Mouse (Mus musculus): Measurements from ENCODE around the gene Pip4k2b.

Gene Pip4k2b

GRCm38 (mm10) chr11:97694921-97695711 lies 49.4 kb downstream of the Pip4k2b start:
- DNase-seq: peak; percentile 88

- no peak for DNase-seq
Measured at GRCm38 (mm10) chr11:97694435-97694834, 50.1 kb downstream of the Pip4k2b start.

- DNase-seq: peak; percentile 69
Measured at GRCm38 (mm10) chr11:97689861-97690260, 54.6 kb downstream of the Pip4k2b start.

- DNase-seq: no peak
Measured at GRCm38 (mm10) chr11:97687061-97687460, 57.4 kb downstream of the Pip4k2b start.

- DNase-seq: no peak
Measured at GRCm38 (mm10) chr11:97686322-97686908, 58.1 kb downstream of the Pip4k2b start.

GRCm38 (mm10) chr11:97685613-97686321 lies 58.7 kb downstream of the Pip4k2b start, which contains the start of gene Cisd3:
Gene Cisd3, plus strand, starts transcription at chr11:97685826.
- DNase-seq: peak; percentile 98

GRCm38 (mm10) chr11:97684766-97685165 lies 59.7 kb downstream of the Pip4k2b start:
- no peak for DNase-seq

- DNase-seq: no peak
Measured at GRCm38 (mm10) chr11:97684063-97684680, 60.3 kb downstream of the Pip4k2b start.

- DNase-seq: peak; percentile 80
Measured at GRCm38 (mm10) chr11:97682504-97683055, 61.9 kb downstream of the Pip4k2b start.

- no peak for DNase-seq
Measured at GRCm38 (mm10) chr11:97680430-97680829, 64.1 kb downstream of the Pip4k2b start.

- DNase-seq: no peak
Measured at GRCm38 (mm10) chr11:97678301-97678700, 66.2 kb downstream of the Pip4k2b start.

- DNase-seq: peak; percentile 68
Measured at GRCm38 (mm10) chr11:97677842-97678241, 66.7 kb downstream of the Pip4k2b start.

GRCm38 (mm10) chr11:97677381-97677780 lies 67.1 kb downstream of the Pip4k2b start:
- DNase-seq: no peak

- peak; percentile 61 for DNase-seq
Measured at GRCm38 (mm10) chr11:97676050-97676754, 68.3 kb downstream of the Pip4k2b start.

GRCm38 (mm10) chr11:97673148-97673547 lies 71.4 kb downstream of the Pip4k2b start:
- no peak for DNase-seq

- no peak for DNase-seq
Measured at GRCm38 (mm10) chr11:97671177-97671527, 73.4 kb downstream of the Pip4k2b start.

- DNase-seq: no peak
Measured at GRCm38 (mm10) chr11:97670234-97671176, 74.0 kb downstream of the Pip4k2b start.

GRCm38 (mm10) chr11:97669829-97670228 lies 74.7 kb downstream of the Pip4k2b start:
- peak; percentile 75 for DNase-seq

- no peak for DNase-seq
Measured at GRCm38 (mm10) chr11:97669268-97669667, 75.2 kb downstream of the Pip4k2b start.

- no peak for DNase-seq
Measured at GRCm38 (mm10) chr11:97668160-97668559, 76.3 kb downstream of the Pip4k2b start.

- no peak for DNase-seq
Measured at GRCm38 (mm10) chr11:97666794-97667193, 77.7 kb downstream of the Pip4k2b start.

Measured in lung, postnatal 36 days (tissue).